Mouse (Mus musculus) MEL (cell line): ENCODE measurements at regions not wholly inside any gene's neighbourhood (a gene's known extent, or its start where the extent isn't known, plus 50 kb on each side); places are given as distances from the start of the nearest gene placed in this dataset.

ENCODE experiments used
- EP300 ChIP-seq, 2 experiments: IDR thresholded peaks; 2 replicates each; pipeline ENCODE4 v1.6.1; 2011; ENCODE audit warnings: improper control_type of control experiment in 2 of 2, low read length in 2 of 2, low read depth in 1 of 2, mild to moderate bottlenecking in 1 of 2
- GATA1 ChIP-seq: IDR thresholded peaks from 2 replicates; pipeline ENCODE4 v1.6.1; 2011; ENCODE audit warnings: low read depth, low read length, improper control_type of control experiment
- POLR2AphosphoS2 ChIP-seq: IDR thresholded peaks from 2 replicates; pipeline ENCODE4 v1.6.1; 2011; ENCODE audit warnings: low read length, improper control_type of control experiment
- TAL1 ChIP-seq: IDR thresholded peaks from 2 replicates; pipeline ENCODE4 v1.6.1; 2012; ENCODE audit warnings: mild to moderate bottlenecking, inconsistent platforms, low read length, moderate library complexity, mixed read lengths
- USF1 ChIP-seq: IDR thresholded peaks from 2 replicates; pipeline ENCODE4 v1.6.1; 2014; ENCODE audit warnings: low read depth, mild to moderate bottlenecking, inconsistent platforms, low read length, improper control_type of control experiment, moderate library complexity

- TF ChIP-seq POLR2AphosphoS2 = no peak
- no peak for TF ChIP-seq TAL1
- TF ChIP-seq GATA1 = no peak
- no peak for TF ChIP-seq USF1
- no peak for TF ChIP-seq EP300 (IDR thresholded peaks at IDR 0.05; ENCODE audit: low read depth in 1 of 2, low read length in 2 of 2)
These were observed 69.2 kb upstream of the Hs3st5 start for GRCm38 (mm10) chr10:36437420-36437819.
